Mouse (Mus musculus) intestine, postnatal 0 days (tissue): ENCODE data around the gene Txnrd1. TPM values are rescaled to one million over a fixed set of nuclear protein-coding genes. Genes with fewer than 3 reads are reported as not detected.

Experiments used
- ATAC-seq: fragments of 200-750 bp; cut with Nextera tagmentation; 2 replicates; pipeline ENCODE4 v1.8.0; 2017; ENCODE audit warnings: mild to moderate bottlenecking, moderate TSS enrichment, moderate library complexity
- H3K27ac ChIP-seq: fragments of 300-500 bp; sonication (generic); 2 replicates; pipeline ENCODE4 v1.5.1; 2014; ENCODE audit warnings: mild to moderate bottlenecking, low read depth, low read length, moderate library complexity
- H3K27me3 ChIP-seq: fragments of 300-500 bp; sonication (generic); replicated peaks from 2 replicates; pipeline ENCODE4 v1.6.1; 2014; ENCODE audit warnings: low read length, mixed read lengths; ENCODE audit not compliant: control insufficient read depth, insufficient read depth
- H3K36me3 ChIP-seq: fragments of 300-500 bp; sonication (generic); 2 replicates; pipeline ENCODE4 v1.6.1; 2014; ENCODE audit warnings: mild to moderate bottlenecking, moderate library complexity; ENCODE audit not compliant: control insufficient read depth, insufficient read depth
- H3K4me1 ChIP-seq: fragments of 300-500 bp; sonication (generic); replicated peaks from 2 replicates; pipeline ENCODE4 v1.6.1; 2014; ENCODE audit warnings: antibody characterized with exemption, low read length, mixed read lengths; ENCODE audit not compliant: control insufficient read depth, insufficient read depth
- H3K4me2 ChIP-seq: fragments of 300-500 bp; sonication (generic); replicated peaks from 2 replicates; pipeline ENCODE4 v1.6.1; 2014; ENCODE audit warnings: low read depth, mild to moderate bottlenecking, moderate library complexity
- H3K4me3 ChIP-seq: fragments of 300-500 bp; sonication (generic); 2 replicates; pipeline ENCODE4 v1.5.1; 2014; ENCODE audit warnings: low read depth, low read length
- H3K9ac ChIP-seq: fragments of 300-500 bp; sonication (generic); 2 replicates; pipeline ENCODE4 v1.6.1; 2014; ENCODE audit warnings: mild to moderate bottlenecking, low read depth, low read length
- H3K9me3 ChIP-seq: fragments of 300-500 bp; sonication (generic); 2 replicates; pipeline ENCODE4 v1.6.1; 2016; ENCODE audit warnings: mixed run types; ENCODE audit not compliant: control insufficient read depth
- CTCF ChIP-seq: sonication (generic); IDR thresholded peaks from 2 replicates; pipeline ENCODE4 v1.5.1; 2016; ENCODE audit warnings: low read depth, mild to moderate bottlenecking, control low read depth, antibody characterized with exemption, moderate library complexity
- WGBS: fragments of 180-500 bp; shearing (Covaris S2); extraction: QIAGEN DNeasy Blood & Tissue Kit; methylation state at CpG from one replicate; pipeline ENCODE4 v1.1.7; 2014; 5-methylcytosine and 5-hydroxymethylcytosine counted together
- polyA plus RNA-seq: library from polyadenylated mRNA; unstranded; fragments of >200 nt; fragmentation: Nextera tagmentation; extraction: Ambion mirVana; gene quantifications from 2 replicates; pipeline ENCODE4 v1.2.1, GENCODE M21; 2015

Gene Txnrd1
- polyA plus RNA-seq, 1 experiment from 2014 or later, result 67.7 TPM

DNA sequence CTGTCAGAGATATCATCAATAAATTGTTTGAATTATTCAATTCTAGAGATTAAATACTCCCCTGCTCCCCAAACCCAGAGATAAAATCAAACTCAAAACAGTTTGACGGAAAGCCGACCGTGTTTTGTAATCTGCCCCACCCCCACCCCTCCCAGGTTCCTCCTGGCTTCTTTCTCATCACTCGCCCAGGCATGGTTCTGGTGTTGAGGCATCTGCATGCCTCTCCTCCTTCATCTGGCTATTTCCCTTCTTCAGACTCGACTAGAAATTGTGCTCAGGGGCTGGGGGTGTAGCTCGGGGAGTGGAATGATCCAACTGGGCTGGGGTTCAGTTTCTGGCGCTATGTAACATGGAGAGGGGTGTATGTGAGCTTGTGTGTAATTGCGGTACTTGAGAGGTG lies 38.0 kb upstream of the Txnrd1 start:
- Histone ChIP-seq H3K4me3 (no peak overlapping the region), H3K4me1 (no peaks in the 10 kb centered on the region), H3K27me3 (no peaks in the 10 kb centered on the region), H3K4me2 (peak overlapping the region; percentile 39), H3K9ac (no peak overlapping the region), H3K27ac (no peak overlapping the region), H3K36me3 (no peaks in the 10 kb centered on the region), H3K9me3 (0 out of 2 replicates have a peak, but pooled peaks cover 3% of the 10 kb centered on the region)
- no peak for TF ChIP-seq CTCF
- ATAC-seq, result no peak
- WGBS, result 39% methylated on average over 8 of the region's 8 CpGs

DNA sequence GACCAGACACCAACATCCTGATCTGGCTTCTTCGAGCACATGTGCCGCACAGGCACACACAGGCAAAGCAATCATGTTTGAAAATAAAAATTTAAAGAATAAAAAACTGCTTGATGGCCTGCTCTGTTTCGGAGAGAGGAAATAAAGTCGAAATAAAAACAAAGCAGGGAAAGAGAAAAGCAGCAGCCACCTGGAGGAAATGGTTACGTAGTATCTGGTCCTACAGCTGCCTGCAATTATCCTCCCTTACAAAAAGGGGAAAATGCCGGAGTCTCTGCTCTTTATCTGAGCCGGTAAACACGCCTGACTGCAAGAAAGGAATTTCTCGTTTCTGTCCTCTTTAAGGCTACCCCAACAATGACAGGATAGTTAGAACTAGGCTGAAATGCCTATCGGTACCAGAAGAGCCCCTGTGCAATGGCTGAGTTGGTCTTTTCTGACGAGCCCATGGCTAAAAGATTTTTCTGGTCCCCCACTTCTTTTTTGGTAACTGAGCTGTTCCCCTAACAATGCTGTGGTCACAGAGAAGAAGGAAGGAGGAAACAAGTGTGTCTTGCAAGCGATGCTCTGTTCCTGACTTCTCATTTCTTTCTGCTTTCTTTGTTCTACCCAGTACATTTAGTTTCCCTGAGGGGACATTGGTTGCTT lies 37.2 kb upstream of the Txnrd1 start:
- Histone ChIP-seq H3K4me1 (no peaks in the 10 kb centered on the region), H3K27ac (no peak overlapping the region), H3K36me3 (no peaks in the 10 kb centered on the region), H3K4me2 (no peak overlapping the region), H3K27me3 (no peaks in the 10 kb centered on the region), H3K9me3 (0 out of 2 replicates have a peak, but pooled peaks cover 3% of the 10 kb centered on the region), H3K4me3 (no peak overlapping the region), H3K9ac (no peak overlapping the region)
- WGBS, result 36% methylated on average over 12 of the region's 12 CpGs
- ATAC-seq, result no peak
- no peak for TF ChIP-seq CTCF

DNA sequence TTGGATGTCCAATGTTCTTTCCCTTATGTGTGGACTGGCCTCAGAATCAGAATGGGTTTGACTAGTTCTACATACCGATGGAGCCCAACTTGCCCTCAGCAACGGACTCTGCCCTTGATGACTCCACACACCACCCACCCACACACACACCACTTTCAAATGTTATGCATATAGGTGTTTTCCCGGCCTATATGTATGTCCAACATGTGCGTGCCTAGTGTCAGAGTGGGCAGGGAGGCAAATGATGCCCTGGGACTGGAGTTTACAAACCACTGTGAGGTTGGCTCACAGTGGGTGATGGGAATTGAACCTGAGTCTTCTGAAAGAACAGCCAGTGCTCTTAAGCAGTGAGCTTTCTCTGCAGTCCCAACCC lies 36.6 kb upstream of the Txnrd1 start:
- H3K27ac ChIP-seq, result no peak overlapping the region
- H3K4me3 ChIP-seq, result no peak overlapping the region
- H3K9ac ChIP-seq, result no peak overlapping the region
- H3K4me1 ChIP-seq, result no peaks in the 10 kb centered on the region
- no peaks in the 10 kb centered on the region for H3K27me3 ChIP-seq
- WGBS, result 70% methylated on average over 4 of the region's 4 CpGs
- no peak for TF ChIP-seq CTCF
- no peaks in the 10 kb centered on the region for H3K36me3 ChIP-seq
- H3K4me2 ChIP-seq, result no peak overlapping the region
- H3K9me3 ChIP-seq, result no peaks in the 10 kb centered on the region
- ATAC-seq, result no peak

DNA sequence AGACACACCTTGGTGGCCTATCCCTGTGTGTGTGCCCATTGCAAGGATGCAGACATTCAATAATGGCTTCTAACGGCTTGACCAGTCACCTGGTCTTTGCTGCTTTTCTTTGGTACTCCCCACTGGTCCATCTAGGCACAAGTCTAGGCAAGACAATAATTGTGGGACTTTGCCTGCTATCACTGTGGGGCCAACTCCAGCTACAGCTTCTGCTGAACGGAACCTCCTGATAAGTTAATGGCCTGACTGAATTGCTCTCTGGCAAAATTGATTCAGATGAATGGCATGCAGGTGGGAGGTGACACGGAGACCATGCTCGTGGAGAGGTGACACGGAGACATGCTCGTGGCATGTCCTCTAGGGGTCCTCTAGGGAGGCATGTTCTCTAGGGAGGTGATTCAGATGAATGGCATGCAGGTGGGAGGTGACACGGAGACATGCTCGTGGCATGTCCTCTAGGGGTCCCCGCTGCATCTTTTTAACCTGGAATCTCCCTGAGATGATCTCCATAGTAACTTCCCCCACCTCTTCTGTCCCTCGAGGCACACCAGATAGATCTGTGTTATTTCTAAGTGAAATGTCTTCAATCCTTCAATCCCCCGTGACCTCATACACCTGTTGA lies 35.3 kb upstream of the Txnrd1 start:
- H3K4me3 ChIP-seq, result no peak overlapping the region
- H3K27ac ChIP-seq, result no peak overlapping the region
- H3K4me1 ChIP-seq, result no peaks in the 10 kb centered on the region
- H3K27me3 ChIP-seq, result no peaks in the 10 kb centered on the region
- no peak overlapping the region for H3K4me2 ChIP-seq
- WGBS, result 37% methylated on average over 11 of the region's 11 CpGs
- H3K9me3 ChIP-seq, result no peaks in the 10 kb centered on the region
- TF ChIP-seq CTCF, result peak; percentile 35
- ATAC-seq, result peak; percentile 58
- H3K36me3 ChIP-seq, result no peaks in the 10 kb centered on the region
- no peak overlapping the region for H3K9ac ChIP-seq

DNA sequence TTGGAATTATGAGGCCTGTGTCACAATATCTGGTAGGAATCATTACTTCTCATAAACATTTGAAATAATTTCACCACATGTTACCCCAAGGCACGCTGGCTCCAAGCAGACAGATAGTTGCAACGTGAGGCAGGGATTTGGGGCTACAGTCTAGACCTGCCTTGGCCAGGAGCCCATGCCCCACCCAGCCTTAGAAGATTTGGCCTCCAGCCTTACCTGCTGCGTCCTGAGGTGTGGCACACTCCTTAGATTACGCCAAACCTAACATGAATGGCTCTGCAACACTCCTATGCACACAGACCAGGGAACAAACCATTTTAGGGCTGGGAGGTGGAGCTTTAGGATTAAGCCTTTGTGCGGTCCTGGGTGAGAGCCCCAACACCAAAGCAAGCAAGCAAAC lies 33.7 kb upstream of the Txnrd1 start:
- Histone ChIP-seq H3K27ac (no peak overlapping the region), H3K36me3 (no peaks in the 10 kb centered on the region), H3K4me1 (no peaks in the 10 kb centered on the region), H3K27me3 (no peaks in the 10 kb centered on the region), H3K4me3 (no peak overlapping the region), H3K4me2 (no peak overlapping the region), H3K9me3 (no peaks in the 10 kb centered on the region), H3K9ac (no peak overlapping the region)
- TF ChIP-seq CTCF, result no peak
- 44% methylated on average over 5 of the region's 5 CpGs for WGBS
- 0 out of 2 replicates have a peak, but pooled peaks have one; percentile 18 for ATAC-seq

DNA sequence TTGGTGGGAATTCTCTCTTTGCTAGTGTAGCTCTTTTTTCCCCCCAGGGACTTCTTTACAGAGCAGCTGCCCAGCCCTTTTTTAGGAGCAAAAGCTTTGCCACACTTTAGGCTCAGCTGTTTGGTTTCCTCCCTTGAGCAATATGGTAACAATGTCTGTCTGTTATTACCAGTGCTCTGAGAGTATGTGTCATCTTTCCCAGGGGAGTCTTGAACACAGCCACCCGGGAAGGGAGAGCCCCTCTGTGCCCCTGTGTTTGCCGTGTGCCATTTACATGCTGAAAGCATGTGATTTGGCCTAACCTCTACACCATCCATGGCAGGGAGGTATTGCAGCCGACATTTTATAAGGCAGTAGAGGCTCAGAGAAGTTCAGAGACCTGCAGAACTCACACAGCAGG lies 29.4 kb upstream of the Txnrd1 start:
- no peaks in the 10 kb centered on the region for H3K36me3 ChIP-seq
- H3K9ac ChIP-seq, result no peak overlapping the region
- no peak for ATAC-seq
- no peaks in the 10 kb centered on the region for H3K27me3 ChIP-seq
- no peak overlapping the region for H3K4me3 ChIP-seq
- H3K27ac ChIP-seq, result no peak overlapping the region
- no peak overlapping the region for H3K4me2 ChIP-seq
- no peaks in the 10 kb centered on the region for H3K9me3 ChIP-seq
- 66% methylated on average over 3 of the region's 3 CpGs for WGBS
- no peaks in the 10 kb centered on the region for H3K4me1 ChIP-seq
- no peak for TF ChIP-seq CTCF
